Comparison of ENCODE assay signal across 8 mouse cellular contexts in genomic region chr5:93267851-93268606, GRCm38 (mm10). TPM values are rescaled to one million over a fixed set of nuclear protein-coding genes. Genes with fewer than 3 reads are reported as not detected.
DNase-seq lines count a peak whose midpoint lies in the region; ATAC-seq lines count a peak whose summit lies in the region.

No protein-coding gene starts in this region.

- WGBS in hindbrain, embryonic 16.5 days, result under 1% methylated on average over 48 of the region's 48 CpGs

- DNase-seq in T-cell, adult 2 months (ENCODE audit: low spot score), result peak; percentile 89
- peak; percentile 71 to 79 for DNase-seq in cerebellum, postnatal 36 days
- DNase-seq in gastrocnemius, adult 18-20 months (ENCODE audit: low spot score), result peak; percentile 67
- peak; percentile 54 to 71 for DNase-seq in left cerebral cortex, adult 8-10 months (ENCODE audit: low spot score in 2 of 2)
- DNase-seq in right cerebral cortex, adult 18-20 months, result peak; percentile 79
- peak; percentile 69 for DNase-seq in urinary bladder, adult 2 months (ENCODE audit: low spot score)

- H3K4me1 ChIP-seq in hindbrain, embryonic 16.5 days (ENCODE audit: control insufficient read depth, insufficient read depth, low read depth, low read length), result peaks cover 14% of the 10 kb centered on the region

- no peaks in the 10 kb centered on the region for H3K27me3 ChIP-seq in hindbrain, embryonic 16.5 days (replicated peaks; ENCODE audit: control insufficient read depth, insufficient read depth, low read length)

- H3K36me3 ChIP-seq in hindbrain, embryonic 16.5 days (ENCODE audit: control insufficient read depth, insufficient read depth, low read length), result peaks cover 18% of the 10 kb centered on the region

- peak overlapping the region; percentile 95 for H3K9ac ChIP-seq in hindbrain, embryonic 16.5 days (ENCODE audit: low read depth, low read length)

- H3K4me3 ChIP-seq in hindbrain, embryonic 16.5 days (ENCODE audit: low read length), result peak overlapping the region; percentile 92

- peak overlapping the region; percentile 95 for H3K27ac ChIP-seq in hindbrain, embryonic 16.5 days (ENCODE audit: low read depth, low read length)

- H3K4me2 ChIP-seq in hindbrain, embryonic 16.5 days (ENCODE audit: low read length), result peak overlapping the region; percentile 70

- no peaks in the 10 kb centered on the region for H3K9me3 ChIP-seq in hindbrain, embryonic 16.5 days (ENCODE audit: control insufficient read depth, low read length)

- peak; percentile 74 for ATAC-seq in hindbrain, embryonic 16.5 days
- ATAC-seq in megakaryocyte, adult 5-6 weeks (ENCODE audit: poor library complexity, severe bottlenecking), result peak; percentile 61

RNA-seq across cellular contexts. Expression of gene Ccng2, which starts 1.0 kb away (rescaled TPM):
- total RNA-seq in gastrocnemius, adult 18-20 months (2021), result 1 to 10 TPM; 8.4 to 10.0 TPM
- polyA plus RNA-seq in hindbrain, embryonic 16.5 days (2015; fragmentation: Nextera tagmentation; extraction: Ambion mirVana), result 63.3 and 66.6 TPM in 2 replicates
- 10 to 100 TPM; 35.5 to 39.6 (median 38.0) TPM for total RNA-seq in left cerebral cortex, adult 8-10 months (2022)
- 103 TPM in 2 replicates for total RNA-seq in megakaryocyte, adult 5-6 weeks (2015)
- total RNA-seq in megakaryocyte, adult 5-6 weeks (2017), result 104 TPM in 2 replicates
- 19.8 and 21.4 TPM in 2 replicates for polyA plus RNA-seq in urinary bladder, adult 2 months (2012; rRNA removed)

Comparison
In these comparisons a context has a peak if more than half of its experiments do, and no peak if none do; other contexts are left out.
1. Peak in every context shown above with its lines: DNase-seq, ATAC-seq, H3K4me3 ChIP-seq and H3K27ac ChIP-seq.